Mouse (Mus musculus) stomach, postnatal 0 days (tissue): ENCODE data around the gene Scn11a.

Source experiments
- CTCF ChIP-seq: IDR thresholded peaks from 2 replicates; pipeline ENCODE4 v1.5.1; 2016; ENCODE audit warnings: antibody characterized with exemption, low read depth, mild to moderate bottlenecking, moderate library complexity
- EP300 ChIP-seq: optimal IDR thresholded peaks from 2 replicates; pipeline ENCODE3; 2016; ENCODE audit warnings: antibody characterized with exemption

GRCm38 (mm10) chr9:119706700-119707099 is 118.6 kb downstream of the Scn11a start:
- TF ChIP-seq CTCF (no peak), EP300 (no peak)
